ENCODE assay signal across 8 mouse cellular contexts in genomic region chr1:71556688-71557612, GRCm38 (mm10). TPM values are rescaled to one million over a fixed set of nuclear protein-coding genes. Genes with fewer than 3 reads are reported as not detected.
DNase-seq lines count a peak whose midpoint lies in the region; ATAC-seq lines count a peak whose summit lies in the region.

TSS of gene Atic (plus strand) at chr1:71557150.

- H3K4me3 ChIP-seq in hindbrain, embryonic 14.5 days (replicated peaks; ENCODE audit: low read length): peak within 1 kb of the TSS; percentile 51

- ATAC-seq in hindbrain, embryonic 14.5 days (ENCODE audit: low FRiP score): peak; percentile 99

- peak within 1 kb of the TSS; percentile 50 for H3K27ac ChIP-seq in hindbrain, embryonic 14.5 days

- no peaks in the 10 kb centered on the region for H3K9me3 ChIP-seq in hindbrain, embryonic 14.5 days (ENCODE audit: control insufficient read depth, low read length)

- 0 out of 2 replicates have a peak, but pooled peaks cover 23% of the 10 kb centered on the region for H3K36me3 ChIP-seq in hindbrain, embryonic 14.5 days (replicated peaks; ENCODE audit: control insufficient read depth, insufficient read depth)

- H3K27me3 ChIP-seq in hindbrain, embryonic 14.5 days (ENCODE audit: control insufficient read depth, insufficient read depth, low read length): no peaks in the 10 kb centered on the region

- H3K4me1 ChIP-seq in hindbrain, embryonic 14.5 days (replicated peaks; ENCODE audit: control insufficient read depth, insufficient read depth, low read length): peaks cover 12% of the 10 kb centered on the region

- DNase-seq in R1 (ENCODE audit: low read depth, low spot score): peak; percentile 97
- peak; percentile 84 to 90 for DNase-seq in cerebellum, postnatal 25 days
- DNase-seq in frontal cortex, postnatal 25 days (ENCODE audit: low spot score in 2 of 2): peak; percentile 71 to 72
- DNase-seq in hindbrain, embryonic 14.5 days (ENCODE audit: low spot score): peak; percentile 81
- peak; percentile 81 to 83 for DNase-seq in layer of hippocampus, postnatal 36 days
- DNase-seq in lung, postnatal 36 days: peak; percentile 95
- peak; percentile 95 for DNase-seq in retina, postnatal 1 day
- peak; percentile 87 to 88 for DNase-seq in urinary bladder, adult 18-20 months (ENCODE audit: low spot score in 2 of 2)

- H3K9ac ChIP-seq in hindbrain, embryonic 14.5 days: peak within 1 kb of the TSS; percentile 68

- H3K4me2 ChIP-seq in hindbrain, embryonic 14.5 days (replicated peaks): peak within 1 kb of the TSS; percentile 82

- under 1% methylated on average over 52 of the region's 55 CpGs for WGBS in hindbrain, embryonic 14.5 days

RNA-seq across cellular contexts. Expression of gene Atic, which starts in this region (rescaled TPM):
- polyA plus RNA-seq in hindbrain, embryonic 14.5 days (2014; fragmentation: Nextera tagmentation; extraction: Ambion mirVana): 33.1 and 37.9 TPM in 2 replicates
- 10 to 100 TPM; 32.1 to 34.6 TPM for total RNA-seq in layer of hippocampus, postnatal 36 days (2021)

Comparison
In these comparisons a context has a peak if more than half of its experiments do, and no peak if none do; other contexts are left out.
1. Peak in every context shown above with its lines: DNase-seq, ATAC-seq, H3K4me3 ChIP-seq and H3K27ac ChIP-seq.